In genomic region chr3:95653473-95654034, GRCm38 (mm10) we compare ENCODE assay signal across 8 mouse cellular contexts. TPM values are rescaled to one million over a fixed set of nuclear protein-coding genes. Genes with fewer than 3 reads are reported as not detected.
A peak's percentile ranks its signal among the peaks of the same experiment; 100 is the strongest.
DNase-seq lines count a peak whose midpoint lies in the region.

No protein-coding gene starts in this region.

- intact Hi-C loops in gastrocnemius, postnatal 14 days (cut with DNase I; ENCODE audit: low total_unique reads): no loop called here

- peak; percentile 42 for DNase-seq in adrenal gland, adult 2 months
- no peak for DNase-seq in adrenal gland, postnatal 25 days
- peak; percentile 21 for DNase-seq in right cerebral cortex, postnatal 14 days
- DNase-seq in right cerebral cortex, adult 18-20 months: no peak
- DNase-seq in lung, adult 18-20 months: peak; percentile 74 to 85
- peak; percentile 57 for DNase-seq in yolk sac, embryonic 10.5 days (ENCODE audit: low spot score)
- DNase-seq in thymus, postnatal 4 days: no peak
- DNase-seq in gastrocnemius, postnatal 14 days: no peak

RNA-seq across cellular contexts. Expression of gene Mcl1, which starts 5.0 kb away (rescaled TPM):
- total RNA-seq in adrenal gland, adult 2 months (2021): 100 to 1,000 TPM; 152 to 159 TPM
- polyA plus RNA-seq in adrenal gland, adult 2 months (2012; rRNA removed): 272 and 291 TPM in 2 replicates
- total RNA-seq in adrenal gland, postnatal 25 days (2021): 165 and 167 TPM in 2 replicates
- total RNA-seq in gastrocnemius, postnatal 14 days (2021): 100 to 1,000 TPM in 1 of 2 experiments, 10 to 100 TPM in 1; 98.8 to 124 TPM

RNA-seq across cellular contexts. Expression of gene Ensa, which starts 28.8 kb away (rescaled TPM):
- 100 to 1,000 TPM in 1 of 2 experiments, 10 to 100 TPM in 1; 82.5 to 104 TPM for total RNA-seq in adrenal gland, adult 2 months (2021)
- polyA plus RNA-seq in adrenal gland, adult 2 months (2012; rRNA removed): 7.2 and 9.0 TPM in 2 replicates
- total RNA-seq in adrenal gland, postnatal 25 days (2021): 86.4 and 93.1 TPM in 2 replicates
- total RNA-seq in gastrocnemius, postnatal 14 days (2021): 10 to 100 TPM; 78.4 to 79.8 TPM

RNA-seq across cellular contexts. Expression of gene Adamtsl4, which starts 34.2 kb away (rescaled TPM):
- total RNA-seq in adrenal gland, adult 2 months (2021): 1 to 10 TPM; 6.0 to 8.8 TPM
- polyA plus RNA-seq in adrenal gland, adult 2 months (2012; rRNA removed): 11.0 and 17.4 TPM in 2 replicates
- 5.6 and 6.1 TPM in 2 replicates for total RNA-seq in adrenal gland, postnatal 25 days (2021)
- total RNA-seq in gastrocnemius, postnatal 14 days (2021): 10 to 100 TPM; 27.1 to 50.8 TPM

Comparison
In these comparisons a context has a peak if more than half of its experiments do, and no peak if none do; other contexts are left out.
1. DNase-seq: peak in adrenal gland, adult 2 months (single experiment), right cerebral cortex, postnatal 14 days (single experiment), lung, adult 18-20 months (2 of 2) and yolk sac, embryonic 10.5 days (single experiment); none in adrenal gland, postnatal 25 days (single experiment), right cerebral cortex, adult 18-20 months (single experiment), thymus, postnatal 4 days (single experiment) and gastrocnemius, postnatal 14 days (single experiment).